Mouse (Mus musculus): ENCODE measurements around the gene Olfr354.

Gene Olfr354

DNA sequence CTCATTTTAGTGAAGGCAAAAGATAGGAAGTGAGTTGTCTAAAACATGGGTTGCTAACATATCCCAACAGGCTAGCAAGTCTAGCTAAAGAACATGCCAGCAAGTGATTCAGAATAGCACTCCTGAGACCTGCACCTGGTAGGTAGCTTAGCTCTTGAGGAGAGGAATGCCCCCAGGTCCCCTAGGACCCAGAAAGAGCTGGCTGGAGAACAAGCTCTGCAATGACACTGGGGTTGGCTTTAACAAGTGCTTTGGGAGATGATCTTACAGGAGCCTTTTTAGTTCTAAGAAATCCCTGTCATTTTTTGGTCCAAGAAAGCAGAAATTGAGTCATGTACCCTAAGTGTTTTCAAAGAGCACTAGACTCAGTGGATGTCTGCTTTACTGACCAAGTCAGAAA is at the start of gene Olfr354:
Gene Olfr354 (plus strand): TSS at position 301 of the 400 bp plus-strand sequence.
- no peak for DNase-seq (ENCODE audit: low read depth)

DNA sequence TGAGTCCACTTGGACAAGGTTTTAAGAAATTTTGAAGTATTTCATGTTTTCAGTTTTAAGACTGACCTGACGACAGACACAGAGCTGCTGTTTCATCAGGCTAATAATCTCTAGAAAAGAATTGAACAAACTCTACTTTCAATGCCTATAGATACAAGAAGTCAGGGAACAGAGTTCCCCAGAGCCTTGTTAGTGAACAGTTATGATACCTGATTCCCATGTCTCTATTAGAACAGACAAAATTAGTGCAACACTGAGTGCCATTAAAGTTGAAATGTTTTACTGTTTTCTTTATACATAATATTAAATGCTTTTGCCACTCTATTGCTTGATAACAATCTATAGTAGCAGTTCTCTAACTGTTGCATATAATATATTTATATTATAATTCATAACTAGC is 42.9 kb upstream of the Olfr354 start, which contains the start of gene Olfr351:
Gene Olfr351 (minus strand): TSS at position 101 of the 400 bp plus-strand sequence.
- DNase-seq (ENCODE audit: low read depth) = no peak

DNA sequence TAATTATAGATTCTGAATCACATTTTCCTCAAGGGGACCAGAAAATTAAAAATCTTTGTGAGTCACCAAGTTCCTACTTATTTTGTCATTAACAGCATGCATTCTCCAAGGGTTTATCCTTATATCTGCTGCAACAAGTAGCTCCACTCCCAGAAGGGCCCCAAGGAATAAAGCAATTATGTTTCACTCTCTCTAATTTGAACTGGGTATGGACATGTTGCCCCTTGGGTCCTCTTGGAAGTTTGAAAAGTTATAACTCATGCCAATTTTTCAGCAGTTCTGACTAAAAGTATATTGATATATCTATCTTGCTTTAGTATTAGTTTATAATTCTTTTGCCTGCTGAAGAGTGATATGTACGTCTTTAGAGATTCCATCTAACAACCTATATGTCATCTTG is 37.3 kb upstream of the Olfr354 start, which contains the start of gene Olfr352:
Gene Olfr352 (plus strand): TSS at position 301 of the 400 bp plus-strand sequence.
- DNase-seq (ENCODE audit: low read depth) = no peak

- DNase-seq (ENCODE audit: low read depth) = no peak
These were observed 12.6 kb upstream of the Olfr354 start, which contains the start of gene Olfr353 for GRCm38 (mm10) chr2:36892836-36893235. Gene Olfr353, minus strand, starts transcription at chr2:36892936.

DNA sequence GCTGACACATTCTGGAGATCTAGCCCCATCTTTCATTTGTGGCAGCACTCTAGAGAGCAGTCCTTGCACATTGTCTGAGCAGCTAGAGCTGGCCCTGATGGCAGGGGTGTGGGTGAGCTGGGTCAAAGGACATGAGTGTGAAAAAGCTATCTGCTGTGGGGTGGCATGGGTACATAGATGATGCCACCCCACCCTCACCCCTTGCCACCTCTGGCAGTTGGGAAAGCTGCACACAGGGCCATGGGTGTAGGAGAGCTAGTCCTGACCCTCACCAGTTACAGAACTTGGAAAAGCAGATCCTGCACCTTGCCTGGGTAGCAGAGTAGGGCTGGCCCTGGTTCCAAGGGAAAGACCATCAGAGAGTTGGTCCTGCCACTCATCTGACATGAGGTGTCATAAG is 8.4 kb upstream of the Olfr354 start:
- no peak for DNase-seq (ENCODE audit: low read depth)

GRCm38 (mm10) chr2:36928797-36929196 is 23.3 kb downstream of the Olfr354 start, which contains the start of gene Olfr355:
Gene Olfr355, minus strand, starts transcription at chr2:36928897.
- no peak for DNase-seq (ENCODE audit: low read depth)

DNA sequence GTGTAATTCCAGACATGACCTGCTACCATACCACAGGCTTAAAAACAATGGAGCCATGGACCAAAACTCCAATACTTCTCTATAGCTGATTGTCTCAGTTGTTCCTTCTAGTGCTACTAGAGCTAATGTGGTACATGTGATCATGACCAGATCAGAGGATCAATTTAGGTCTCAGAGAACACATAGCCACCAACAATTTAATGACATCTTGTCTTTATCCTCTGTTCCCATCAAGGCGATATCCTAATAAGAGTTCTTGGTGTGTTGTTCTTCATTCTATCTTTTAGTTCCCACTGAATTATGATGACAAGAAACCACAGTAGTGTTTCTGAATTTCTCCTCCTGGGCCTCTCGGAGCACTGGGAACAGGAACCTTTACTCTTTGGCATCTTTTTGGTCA is 31.3 kb downstream of the Olfr354 start, which contains the start of gene Olfr356:
Gene Olfr356 (plus strand): TSS at position 301 of the 400 bp plus-strand sequence.
- DNase-seq (ENCODE audit: low read depth) = no peak

All from c-Kit-positive CD71-negative TER-119-negative erythroid progenitor cells, embryonic 14.5 days (primary cell).